Mouse (Mus musculus): Measurements from ENCODE around the gene Thap8. TPM values are rescaled to one million over a fixed set of nuclear protein-coding genes. Genes with fewer than 3 reads are reported as not detected.

The Thap8 gene
- polyA plus RNA-seq, 1 experiment from 2014 or later, result 0.40 TPM

GRCm38 (mm10) chr7:30334563-30334962 is 54.7 kb downstream of the Thap8 start:
- no peak for ATAC-seq (ENCODE audit: insufficient number of reproducible peaks, insufficient read depth, low FRiP score, low TSS enrichment)
- 68% methylated on average over 5 of the region's 5 CpGs for WGBS
- Histone ChIP-seq H3K4me3 (no peak overlapping the region), H3K4me2 (replicated peaks) (no peak overlapping the region), H3K27ac (no peak overlapping the region), H3K4me1 (no peaks in the 10 kb centered on the region; the same call in 1 of the 2 replicates), H3K36me3 (no peaks in the 10 kb centered on the region), H3K9ac (no peak overlapping the region), H3K9me3 (no peaks in the 10 kb centered on the region), H3K27me3 (peaks cover 31% of the 10 kb centered on the region)

- no peak for ATAC-seq (ENCODE audit: insufficient number of reproducible peaks, insufficient read depth, low FRiP score, low TSS enrichment)
- Histone ChIP-seq H3K4me1 (no peaks in the 10 kb centered on the region; the same call in 1 of the 2 replicates), H3K36me3 (no peaks in the 10 kb centered on the region), H3K9me3 (no peaks in the 10 kb centered on the region), H3K4me2 (replicated peaks) (no peak overlapping the region), H3K9ac (no peak overlapping the region), H3K27me3 (peaks cover 31% of the 10 kb centered on the region), H3K4me3 (no peak overlapping the region), H3K27ac (no peak overlapping the region)
- WGBS, result 79% methylated on average over 6 of the region's 6 CpGs
Observed at GRCm38 (mm10) chr7:30335688-30336087, 55.8 kb downstream of the Thap8 start.

GRCm38 (mm10) chr7:30336384-30336783 is 56.5 kb downstream of the Thap8 start:
- no peak overlapping the region for H3K4me2 ChIP-seq (replicated peaks)
- ATAC-seq (ENCODE audit: insufficient number of reproducible peaks, insufficient read depth, low FRiP score, low TSS enrichment), result no peak

GRCm38 (mm10) chr7:30339432-30340109 is 59.7 kb downstream of the Thap8 start:
- 76% methylated on average over 5 of the region's 5 CpGs for WGBS
- H3K4me2 ChIP-seq (replicated peaks), result no peak overlapping the region
- H3K4me1 ChIP-seq, result peaks cover 6% of the 10 kb centered on the region; the same call in 1 of the 2 replicates
- H3K27ac ChIP-seq, result no peak overlapping the region
- H3K9me3 ChIP-seq, result no peaks in the 10 kb centered on the region
- no peaks in the 10 kb centered on the region for H3K36me3 ChIP-seq
- ATAC-seq (ENCODE audit: insufficient number of reproducible peaks, insufficient read depth, low FRiP score, low TSS enrichment), result no peak
- H3K4me3 ChIP-seq, result no peak overlapping the region
- H3K9ac ChIP-seq, result no peak overlapping the region
- peaks cover 20% of the 10 kb centered on the region for H3K27me3 ChIP-seq

More at GRCm38 (mm10) chr7:30336384-30336783, 56.5 kb downstream of the Thap8 start:
- H3K9ac ChIP-seq, result no peak overlapping the region
- no peaks in the 10 kb centered on the region for H3K36me3 ChIP-seq
- no peak overlapping the region for H3K4me3 ChIP-seq
- 1% methylated on average over 9 of the region's 9 CpGs for WGBS
- H3K27ac ChIP-seq, result no peak overlapping the region
- H3K4me1 ChIP-seq, result no peaks in the 10 kb centered on the region; the same call in 1 of the 2 replicates
- no peaks in the 10 kb centered on the region for H3K9me3 ChIP-seq
- H3K27me3 ChIP-seq, result peaks cover 31% of the 10 kb centered on the region

Other genes starting within 250 kb of the Thap8 start
- gene Zfp14, start 228.7 kb upstream of the Thap8 start, polyA plus RNA-seq (2016; fragmentation: Nextera tagmentation; extraction: Ambion mirVana), result 5.7 and 6.3 TPM in 2 replicates
- gene Zfp82, start 207.2 kb upstream of the Thap8 start, polyA plus RNA-seq (2016; fragmentation: Nextera tagmentation; extraction: Ambion mirVana), result 5.2 and 7.7 TPM in 2 replicates
- gene Gm26920, start 189.7 kb upstream of the Thap8 start, polyA plus RNA-seq (2016; fragmentation: Nextera tagmentation; extraction: Ambion mirVana), result 3.3 and 4.4 TPM in 2 replicates
- 16.3 and 19.5 TPM in 2 replicates for gene Zfp566, start 189.6 kb upstream of the Thap8 start, polyA plus RNA-seq (2016; fragmentation: Nextera tagmentation; extraction: Ambion mirVana)
- gene Zfp260, start 185.3 kb upstream of the Thap8 start, polyA plus RNA-seq (2016; fragmentation: Nextera tagmentation; extraction: Ambion mirVana), result 148 and 151 TPM in 2 replicates
- 13.1 and 16.3 TPM in 2 replicates for gene Zfp382, start 158.2 kb upstream of the Thap8 start, polyA plus RNA-seq (2016; fragmentation: Nextera tagmentation; extraction: Ambion mirVana)
- 17.2 and 20.6 TPM in 2 replicates for gene Zfp146, start 110.3 kb upstream of the Thap8 start, polyA plus RNA-seq (2016; fragmentation: Nextera tagmentation; extraction: Ambion mirVana)
- 4.2 and 4.7 TPM in 2 replicates for gene Cox7a1, start 96.0 kb upstream of the Thap8 start, polyA plus RNA-seq (2016; fragmentation: Nextera tagmentation; extraction: Ambion mirVana)
- gene Capns1, start 81.3 kb upstream of the Thap8 start, polyA plus RNA-seq (2016; fragmentation: Nextera tagmentation; extraction: Ambion mirVana), result 80.5 and 86.6 TPM in 2 replicates
- gene Polr2i, start 48.1 kb upstream of the Thap8 start, polyA plus RNA-seq (2016; fragmentation: Nextera tagmentation; extraction: Ambion mirVana), result 161 and 181 TPM in 2 replicates
- gene Tbcb, start 47.8 kb upstream of the Thap8 start, polyA plus RNA-seq (2016; fragmentation: Nextera tagmentation; extraction: Ambion mirVana), result 224 and 250 TPM in 2 replicates
- gene Ovol3, start 44.4 kb upstream of the Thap8 start, polyA plus RNA-seq (2016; fragmentation: Nextera tagmentation; extraction: Ambion mirVana), result 0.38 TPM in 1 of 2 replicates, not detected in the other
- gene Wdr62, start 325 bp downstream of the Thap8 start, polyA plus RNA-seq (2016; fragmentation: Nextera tagmentation; extraction: Ambion mirVana), result 8.9 and 9.9 TPM in 2 replicates
- 54.0 and 55.1 TPM in 2 replicates for gene Clip3, start 11.6 kb downstream of the Thap8 start, polyA plus RNA-seq (2016; fragmentation: Nextera tagmentation; extraction: Ambion mirVana)
- gene Alkbh6, start 28.6 kb downstream of the Thap8 start, polyA plus RNA-seq (2016; fragmentation: Nextera tagmentation; extraction: Ambion mirVana), result 88.6 and 92.2 TPM in 2 replicates
- gene Syne4, start 34.7 kb downstream of the Thap8 start, polyA plus RNA-seq (2016; fragmentation: Nextera tagmentation; extraction: Ambion mirVana), result 94.9 and 101 TPM in 2 replicates
- gene E130208F15Rik, start 41.6 kb downstream of the Thap8 start, polyA plus RNA-seq (2016; fragmentation: Nextera tagmentation; extraction: Ambion mirVana), result 0.87 and 2.9 TPM in 2 replicates
- 21.8 and 23.4 TPM in 2 replicates for gene Sdhaf1, start 43.8 kb downstream of the Thap8 start, polyA plus RNA-seq (2016; fragmentation: Nextera tagmentation; extraction: Ambion mirVana)
- 8.3 and 8.6 TPM in 2 replicates for gene Lrfn3, start 82.7 kb downstream of the Thap8 start, polyA plus RNA-seq (2016; fragmentation: Nextera tagmentation; extraction: Ambion mirVana)
- 16.7 and 18.7 TPM in 2 replicates for gene Tyrobp, start 133.7 kb downstream of the Thap8 start, polyA plus RNA-seq (2016; fragmentation: Nextera tagmentation; extraction: Ambion mirVana)
- 0.70 and 0.98 TPM in 2 replicates for gene Hcst, start 139.8 kb downstream of the Thap8 start, polyA plus RNA-seq (2016; fragmentation: Nextera tagmentation; extraction: Ambion mirVana)
- 2.1 and 2.9 TPM in 2 replicates for gene Nfkbid, start 141.6 kb downstream of the Thap8 start, polyA plus RNA-seq (2016; fragmentation: Nextera tagmentation; extraction: Ambion mirVana)
- gene Aplp1, start 165.4 kb downstream of the Thap8 start, polyA plus RNA-seq (2016; fragmentation: Nextera tagmentation; extraction: Ambion mirVana), result 66.5 and 74.7 TPM in 2 replicates
- gene Kirrel2, start 177.6 kb downstream of the Thap8 start, polyA plus RNA-seq (2016; fragmentation: Nextera tagmentation; extraction: Ambion mirVana), result 0.46 and 0.52 TPM in 2 replicates
- 0.10 and 0.29 TPM in 2 replicates for gene Nphs1, start 178.2 kb downstream of the Thap8 start, polyA plus RNA-seq (2016; fragmentation: Nextera tagmentation; extraction: Ambion mirVana)
- not detected in 2 replicates for gene Prodh2, start 213.5 kb downstream of the Thap8 start, polyA plus RNA-seq (2016; fragmentation: Nextera tagmentation; extraction: Ambion mirVana)

Data from embryonic facial prominence, embryonic 12.5 days (tissue).